Mouse (Mus musculus) liver, embryonic 14.5 days (tissue): Measurements from ENCODE around the gene Prss42. TPM values are rescaled to one million over a fixed set of nuclear protein-coding genes. Genes with fewer than 3 reads are reported as not detected.

Experiments used
- ATAC-seq: fragments of 200-750 bp; cut with Nextera tagmentation; 2 replicates; pipeline ENCODE4 v1.8.0; 2017; ENCODE audit warnings: moderate number of reproducible peaks, mild to moderate bottlenecking, moderate library complexity; ENCODE audit not compliant: insufficient read depth
- DNase-seq, 3 experiments: peaks; one replicate each; pipeline ENCODE4 v3.0.0-alpha.2; 2012 to 2013; ENCODE audit warnings: low read depth in 3 of 3, low spot score in 3 of 3
- H3K27ac ChIP-seq: fragments of 300-500 bp; sonication (generic); 2 replicates; pipeline ENCODE4 v1.5.1; 2014; ENCODE audit warnings: moderate library complexity, mild to moderate bottlenecking, control low read depth, inconsistent platforms
- H3K27me3 ChIP-seq: fragments of 300-500 bp; sonication (generic); 2 replicates; pipeline ENCODE4 v1.6.1; 2014; ENCODE audit warnings: mild to moderate bottlenecking, low read length, moderate library complexity; ENCODE audit not compliant: control insufficient read depth, insufficient read depth
- H3K36me3 ChIP-seq: fragments of 300-500 bp; sonication (generic); replicated peaks from 2 replicates; pipeline ENCODE4 v1.6.1; 2014; ENCODE audit warnings: low read depth; ENCODE audit not compliant: control insufficient read depth, insufficient read depth
- H3K4me1 ChIP-seq, 2 experiments: fragments of 200-500 bp in 1 of 2; fragments of 300-500 bp in 1 of 2; sonication (generic) in 1 of 2; replicated peaks; 2 replicates each; pipeline ENCODE4 v1.6.1; 2012 to 2014; ENCODE audit warnings: antibody characterized with exemption in 1 of 2, inconsistent platforms in 1 of 2, low read length in 1 of 2; ENCODE audit not compliant: control insufficient read depth in 2 of 2, insufficient read depth in 2 of 2
- H3K4me2 ChIP-seq: fragments of 300-500 bp; sonication (generic); 2 replicates; pipeline ENCODE4 v1.6.1; 2014; ENCODE audit warnings: low read depth, mild to moderate bottlenecking, control low read depth, moderate library complexity
- H3K4me3 ChIP-seq, 2 experiments: fragments of 200-500 bp in 1 of 2; fragments of 300-500 bp in 1 of 2; sonication (generic) in 1 of 2; 2 replicates each; pipeline ENCODE4 v1.5.1; 2012 to 2014; ENCODE audit warnings: low read depth in 2 of 2, low read length in 2 of 2, mild to moderate bottlenecking in 2 of 2, control low read depth in 1 of 2, inconsistent platforms in 1 of 2, moderate library complexity in 1 of 2; ENCODE audit not compliant: insufficient read depth in 1 of 2
- H3K9ac ChIP-seq: fragments of 300-500 bp; sonication (generic); replicated peaks from 2 replicates; pipeline ENCODE4 v1.6.1; 2014; ENCODE audit warnings: mild to moderate bottlenecking, control low read depth, moderate library complexity
- H3K9me3 ChIP-seq: fragments of 300-500 bp; sonication (generic); 2 replicates; pipeline ENCODE4 v1.6.1; 2016; ENCODE audit warnings: low read length, mixed read lengths; ENCODE audit not compliant: control insufficient read depth
- CTCF ChIP-seq: IDR thresholded peaks from 2 replicates; pipeline ENCODE4 v1.5.1; 2016; ENCODE audit warnings: antibody characterized with exemption, low read depth, control low read depth
- EP300 ChIP-seq: IDR thresholded peaks from 2 replicates; pipeline ENCODE4 v1.6.1; 2016; ENCODE audit warnings: antibody characterized with exemption, low read depth
- WGBS: fragments of 180-500 bp; shearing (Covaris S2); extraction: QIAGEN DNeasy Blood & Tissue Kit; methylation state at CpG from one replicate; pipeline ENCODE4 v1.1.7; 2014; ENCODE audit not compliant: insufficient replicate concordance; 5-methylcytosine and 5-hydroxymethylcytosine counted together
- polyA plus RNA-seq, 2 experiments: library from polyadenylated mRNA; depleted of rRNA in 1 of 2; stranded (reverse) in 1 of 2; unstranded in 1 of 2; fragments of >200 nt; fragmentation: Nextera tagmentation in 1 of 2; extraction: Ambion mirVana in 1 of 2; gene quantifications; 2 replicates each; pipeline versions ENCODE4 v1.2.1 to v1.2.3; 2012 to 2014

Gene Prss42
- polyA plus RNA-seq, 2 experiments: 0.02 TPM; not detected in 1

GRCm38 (mm10) chr9:110753773-110754172, 44.2 kb upstream of the Prss42 start:
- TF ChIP-seq EP300 (no peak), CTCF (no peak)
- Histone ChIP-seq H3K4me3 (no peak overlapping the region), H3K9ac (no peak overlapping the region), H3K4me2 (no peak overlapping the region), H3K27me3 (no peaks in the 10 kb centered on the region; the same call in 1 of the 2 replicates), H3K36me3 (no peaks in the 10 kb centered on the region), H3K27ac (no peak overlapping the region), H3K9me3 (no peaks in the 10 kb centered on the region), H3K4me1 (peaks cover 0 to 28% of the 10 kb centered on the region in 2 experiments; a peak in 2 of 4 replicates)
- ATAC-seq (no peak), DNase-seq (no peak)
- WGBS: 57% methylated on average over 4 of the region's 4 CpGs

- ATAC-seq: no peak
- no peaks in the 10 kb centered on the region for H3K9me3 ChIP-seq
Measured at GRCm38 (mm10) chr9:110757816-110758215, 40.1 kb upstream of the Prss42 start.

GRCm38 (mm10) chr9:110758605-110759004, 39.4 kb upstream of the Prss42 start:
- ATAC-seq (no peak), DNase-seq (no peak)
- Histone ChIP-seq H3K4me3 (no peak overlapping the region), H3K9ac (no peak overlapping the region), H3K9me3 (no peaks in the 10 kb centered on the region), H3K36me3 (no peaks in the 10 kb centered on the region), H3K4me1 (no peaks in the 10 kb centered on the region), H3K27ac (no peak overlapping the region), H3K4me2 (no peak overlapping the region), H3K27me3 (no peaks in the 10 kb centered on the region)
- TF ChIP-seq CTCF: no peak
- 66% methylated on average over 8 of the region's 8 CpGs for WGBS

More at GRCm38 (mm10) chr9:110757816-110758215, 40.1 kb upstream of the Prss42 start:
- H3K27me3 ChIP-seq: no peaks in the 10 kb centered on the region
- TF ChIP-seq EP300 (no peak), CTCF (no peak)
- no peaks in the 10 kb centered on the region for H3K36me3 ChIP-seq
- no peak overlapping the region for H3K4me3 ChIP-seq
- 78% methylated on average over 5 of the region's 5 CpGs for WGBS
- no peak for DNase-seq
- H3K27ac ChIP-seq: no peak overlapping the region
- no peak overlapping the region for H3K4me2 ChIP-seq
- peaks cover 0 to 6% of the 10 kb centered on the region in 2 experiments; a peak in 2 of 4 replicates for H3K4me1 ChIP-seq
- no peak overlapping the region for H3K9ac ChIP-seq

DNA sequence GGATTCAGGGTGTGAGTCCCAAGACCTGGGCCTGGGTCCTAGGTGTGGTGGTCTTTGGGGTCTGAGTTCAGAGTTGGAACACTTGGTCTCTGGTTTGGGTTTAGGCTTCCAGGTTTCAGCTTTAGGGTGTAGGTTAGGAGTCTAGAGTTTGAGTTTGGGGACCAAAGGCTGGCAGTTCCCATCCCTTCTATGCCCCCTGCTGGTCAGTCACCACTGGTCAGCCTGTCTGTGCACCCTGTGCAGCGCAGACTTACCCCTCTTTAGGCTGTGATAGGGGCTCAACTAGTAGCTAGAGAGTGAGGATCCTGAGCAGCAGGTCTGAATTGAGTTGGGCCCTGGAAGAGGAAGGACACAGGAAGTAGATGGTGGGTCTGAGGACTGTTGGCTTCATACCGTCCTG, 38.7 kb upstream of the Prss42 start:
- 59% methylated on average over 2 of the region's 2 CpGs for WGBS
- TF ChIP-seq CTCF (peak; percentile 82), EP300 (no peak)
- no peak for ATAC-seq

GRCm38 (mm10) chr9:110760886-110761285, 37.1 kb upstream of the Prss42 start:
- 65% methylated on average over 8 of the region's 8 CpGs for WGBS
- no peak for TF ChIP-seq EP300
- no peak for TF ChIP-seq CTCF
- no peak overlapping the region for H3K9ac ChIP-seq
- H3K36me3 ChIP-seq: no peaks in the 10 kb centered on the region
- H3K27ac ChIP-seq: no peak overlapping the region
- no peak for DNase-seq
- no peaks in the 10 kb centered on the region for H3K9me3 ChIP-seq
- no peak overlapping the region for H3K4me3 ChIP-seq
- H3K4me2 ChIP-seq: no peak overlapping the region
- no peaks in the 10 kb centered on the region for H3K4me1 ChIP-seq
- H3K27me3 ChIP-seq: no peaks in the 10 kb centered on the region
- no peak for ATAC-seq

More for the DNA sequence above, 38.7 kb upstream of the Prss42 start:
- no peak for DNase-seq
- H3K36me3 ChIP-seq: no peaks in the 10 kb centered on the region
- no peak overlapping the region for H3K4me3 ChIP-seq
- H3K27me3 ChIP-seq: no peaks in the 10 kb centered on the region
- H3K9ac ChIP-seq: no peak overlapping the region
- no peak overlapping the region for H3K4me2 ChIP-seq
- no peaks in the 10 kb centered on the region for H3K9me3 ChIP-seq
- H3K27ac ChIP-seq: no peak overlapping the region
- H3K4me1 ChIP-seq: no peaks in the 10 kb centered on the region
